Mouse (Mus musculus) brain, embryonic 14.5 days (tissue): ENCODE measurements at regions not wholly inside any gene's neighbourhood (a gene's known extent, or its start where the extent isn't known, plus 50 kb on each side); places are given as distances from the start of the nearest gene placed in this dataset.

Source experiments
- CTCF ChIP-seq: fragments of 200-500 bp; IDR thresholded peaks from 2 replicates; pipeline ENCODE4 v1.5.1; 2012; ENCODE audit warnings: inconsistent platforms, mild to moderate bottlenecking, moderate library complexity, borderline replicate concordance; ENCODE audit not compliant: insufficient read depth, insufficient read length; ENCODE audit errors: extremely low read depth
- POLR2A ChIP-seq: fragments of 200-500 bp; IDR thresholded peaks from 2 replicates; pipeline ENCODE4 v1.6.1; 2012; ENCODE audit warnings: mild to moderate bottlenecking, inconsistent platforms, borderline replicate concordance; ENCODE audit not compliant: poor library complexity, insufficient read depth, insufficient read length, severe bottlenecking; ENCODE audit errors: extremely low read depth

GRCm38 (mm10) chrX:161487691-161488090, 200.4 kb downstream of the Gm15262 start:
- TF ChIP-seq CTCF (no peak), POLR2A (no peak)
